Mouse (Mus musculus): ENCODE results near the gene Snd1.
"Not testable (repeated sequence)": the region's sequence is repeated elsewhere in the genome, so short reads cannot be mapped to it uniquely, and the experiment has no call there.

The Snd1 gene

DNA sequence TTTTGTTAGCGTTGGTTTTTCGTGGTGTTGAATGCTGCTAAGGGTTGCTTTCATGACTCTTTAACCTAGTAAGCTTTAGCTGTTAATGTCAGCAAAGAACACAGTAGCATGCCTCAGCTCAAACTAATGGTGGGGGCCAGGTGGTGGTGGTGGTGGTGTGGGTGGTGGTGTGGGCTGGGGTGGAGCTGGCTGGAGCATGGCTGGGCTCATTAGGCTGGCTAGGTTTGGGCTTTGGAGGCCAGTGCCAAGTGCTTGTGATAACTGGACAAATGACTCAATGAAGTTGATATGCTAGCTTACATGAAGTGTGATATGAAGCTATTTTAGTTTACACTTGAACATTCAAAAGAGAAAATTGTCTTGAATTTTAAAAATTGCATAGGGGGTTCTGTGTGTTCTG, 11.1 kb downstream of the Snd1 start:
- DNase-seq (ENCODE audit: low read depth, low spot score) = no peak

DNA sequence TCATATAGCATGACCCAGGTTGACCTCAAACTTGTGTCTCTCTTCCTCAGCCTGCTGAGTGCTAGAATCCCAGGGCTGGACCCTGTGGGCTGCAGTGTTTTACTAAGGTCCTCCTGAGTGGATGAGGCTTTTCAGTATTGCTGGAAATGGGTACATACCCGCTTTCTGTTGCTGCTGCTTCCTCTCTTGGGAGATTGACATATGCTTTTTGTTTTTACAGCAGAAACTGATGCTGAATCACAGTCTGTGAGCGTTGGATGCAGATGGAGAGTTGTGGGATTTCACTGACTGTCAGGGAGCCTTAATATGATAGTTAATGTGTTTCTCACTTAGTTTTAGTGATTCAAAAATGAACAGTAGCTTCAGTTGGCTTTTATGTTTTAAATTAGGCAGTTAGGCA, 11.5 kb downstream of the Snd1 start:
- DNase-seq (ENCODE audit: low read depth, low spot score) = peak; percentile 43

DNA sequence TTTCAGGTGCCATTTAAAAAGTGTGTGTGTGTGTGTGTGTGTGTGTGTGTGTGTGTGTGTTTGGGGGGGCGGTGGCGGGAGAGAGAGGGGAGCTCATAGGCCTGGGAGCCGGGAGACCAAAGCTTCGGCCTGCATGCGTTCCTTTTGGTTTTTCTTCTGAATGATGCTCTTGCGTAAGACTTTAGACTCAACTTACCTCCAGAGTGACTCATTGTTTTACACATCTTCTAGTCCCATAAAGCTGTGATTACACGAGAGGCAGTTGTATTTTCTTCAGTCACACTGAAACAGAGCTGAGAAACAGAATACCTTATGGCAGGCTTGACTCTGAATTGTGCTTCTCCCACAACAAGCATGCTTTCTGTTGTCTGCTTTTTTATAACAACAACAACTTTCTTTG, 12.0 kb downstream of the Snd1 start:
- no peak for DNase-seq (ENCODE audit: low read depth, low spot score)

DNA sequence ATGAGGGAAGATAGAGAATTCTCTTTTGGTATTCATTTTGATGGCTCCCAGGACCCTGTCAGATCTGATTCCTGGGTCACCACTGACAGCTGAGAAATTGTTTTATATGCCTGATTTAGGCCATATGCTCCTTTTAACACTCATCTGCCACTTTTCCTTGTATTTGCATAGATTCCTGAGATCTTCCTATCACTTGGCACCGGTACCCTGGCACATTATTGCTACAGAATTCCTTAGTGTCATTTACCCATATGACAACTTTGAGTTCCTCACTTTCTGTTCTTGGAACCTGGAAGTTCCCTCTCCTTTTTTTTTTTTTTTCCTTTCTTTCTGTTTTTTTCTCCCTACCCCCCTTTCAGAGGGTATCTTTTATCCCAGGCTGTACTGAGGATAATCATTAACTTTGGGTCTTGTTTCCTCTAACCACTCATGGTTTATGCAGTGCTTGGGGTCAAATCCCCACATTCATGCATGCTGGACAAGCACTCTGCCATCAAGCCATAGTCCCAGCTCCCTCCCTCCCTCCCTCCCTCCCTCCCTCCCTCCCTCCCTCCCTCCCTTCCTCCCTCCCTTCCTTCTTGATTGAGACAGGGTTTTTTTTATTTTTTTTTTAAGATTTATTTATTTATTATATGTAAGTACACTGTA, 13.4 kb downstream of the Snd1 start:
- DNase-seq (ENCODE audit: low read depth, low spot score) = no peak

DNA sequence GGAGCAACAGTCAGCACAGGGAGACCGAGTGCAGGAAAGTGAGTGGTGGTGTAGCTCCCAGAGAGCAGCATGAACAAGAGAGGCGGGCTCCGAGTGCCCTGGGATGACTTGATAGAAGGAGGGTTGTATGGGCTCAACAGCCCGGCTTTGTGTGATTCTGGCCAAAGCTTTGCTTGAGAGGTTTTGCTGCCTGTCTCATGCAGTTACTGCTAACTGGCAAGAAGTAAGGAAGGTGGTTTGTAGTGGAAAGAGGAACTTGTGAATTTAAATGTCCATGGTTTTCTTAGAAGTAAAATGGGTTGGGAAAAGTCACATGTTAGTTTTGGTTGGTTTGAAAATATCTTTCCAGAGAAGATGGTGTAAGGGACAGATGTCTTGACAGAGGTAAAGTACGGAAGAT, 15.7 kb downstream of the Snd1 start:
- DNase-seq (ENCODE audit: low read depth, low spot score) = no peak

DNA sequence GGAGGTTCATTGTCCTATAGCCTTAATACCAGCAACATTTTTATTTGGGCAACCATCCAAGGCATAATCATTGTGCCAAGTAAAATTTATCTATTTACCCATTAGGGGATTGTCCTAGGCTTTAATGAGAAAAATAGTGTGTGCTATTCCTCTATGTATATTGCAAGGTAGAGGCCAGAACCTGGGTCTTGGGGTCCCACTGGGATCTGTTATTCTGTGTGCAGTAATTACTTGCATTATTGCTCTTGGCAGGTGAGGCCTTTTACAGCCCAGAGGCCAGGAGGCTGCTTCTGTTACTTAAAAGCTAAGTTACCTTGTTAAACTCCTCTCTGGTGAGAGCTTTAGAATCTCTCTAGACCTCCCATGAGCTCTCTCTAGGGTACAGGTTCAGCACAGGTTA, 16.3 kb downstream of the Snd1 start:
- DNase-seq (ENCODE audit: low read depth, low spot score) = no peak

DNA sequence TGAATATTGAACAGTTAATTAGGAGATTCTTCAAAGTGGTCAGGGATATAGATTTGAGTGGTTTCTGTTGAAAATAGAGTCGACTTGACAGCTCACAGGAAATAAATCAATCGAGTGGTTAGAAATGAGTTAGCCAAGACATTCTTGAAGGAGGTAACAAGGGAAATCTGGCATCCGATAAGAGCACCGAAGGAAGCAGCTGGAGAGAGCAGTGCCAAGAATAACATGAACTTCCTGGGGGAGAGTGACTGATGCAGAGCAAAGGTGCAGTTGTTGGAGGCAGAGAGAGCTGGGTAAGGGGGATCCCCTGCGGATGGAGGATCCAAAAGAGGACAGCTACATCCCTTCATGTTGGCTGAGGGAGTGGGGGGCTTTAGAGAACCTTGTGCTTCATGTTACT, 22.9 kb downstream of the Snd1 start:
- DNase-seq (ENCODE audit: low read depth, low spot score) = no peak

DNA sequence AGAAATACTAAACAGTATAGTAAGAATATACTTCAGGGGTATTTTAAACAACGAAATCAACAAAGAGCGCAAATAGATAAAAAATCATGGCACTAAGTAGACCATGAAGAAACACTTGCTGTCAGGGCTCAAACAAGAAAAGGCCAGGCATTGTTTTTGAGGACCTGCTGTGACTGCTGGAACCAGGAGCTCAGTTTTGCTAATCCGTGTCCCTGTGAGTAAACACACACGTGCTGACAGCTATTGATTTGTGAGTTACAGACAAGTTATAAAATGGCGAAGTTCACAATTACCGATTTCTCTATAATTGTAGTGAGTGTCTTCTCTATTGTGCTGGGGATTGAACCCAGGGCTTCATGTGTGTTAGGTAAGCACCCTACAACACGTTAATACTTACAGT, 27.6 kb downstream of the Snd1 start:
- no peak for DNase-seq (ENCODE audit: low read depth, low spot score)

DNA sequence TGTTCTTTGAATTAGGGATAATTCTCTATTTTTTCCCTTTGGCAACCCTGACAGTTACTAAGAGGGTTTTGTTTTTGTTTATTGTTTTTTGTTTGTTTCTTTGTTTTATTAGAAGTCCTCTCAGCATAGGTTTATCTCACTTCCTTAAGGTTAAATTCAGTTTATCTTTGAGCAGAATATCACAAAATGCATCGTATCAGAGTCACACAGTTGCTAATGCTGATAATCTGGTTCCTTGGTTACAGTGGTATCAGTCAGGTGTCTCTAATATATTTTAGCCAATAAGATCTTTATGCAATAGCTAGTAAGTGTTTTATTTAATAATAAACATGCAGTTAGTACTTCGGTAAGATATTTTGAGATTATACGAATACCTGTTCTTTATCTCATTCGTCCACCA, 28.2 kb downstream of the Snd1 start:
- DNase-seq (ENCODE audit: low read depth, low spot score) = no peak

DNA sequence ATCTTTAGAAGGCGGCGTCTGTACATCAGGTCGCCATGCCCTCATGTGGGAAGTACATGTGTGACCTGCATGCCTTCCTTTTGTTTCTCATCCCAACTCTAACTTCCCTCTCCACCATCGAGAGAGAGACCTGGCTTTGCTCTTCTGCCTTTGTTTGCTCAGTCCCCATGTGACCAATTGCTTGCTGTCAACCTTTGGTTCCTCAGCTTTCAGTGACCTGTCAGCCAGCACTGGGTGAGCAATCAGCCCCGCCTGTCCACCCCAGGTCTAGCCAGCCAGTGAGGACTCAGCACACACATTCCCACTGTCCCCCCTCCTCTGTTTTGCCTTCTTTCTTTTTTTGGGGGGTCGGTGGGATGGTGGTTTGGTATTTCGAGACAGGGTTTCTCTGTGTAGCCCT, 29.7 kb downstream of the Snd1 start:
- no peak for DNase-seq (ENCODE audit: low read depth, low spot score)

DNA sequence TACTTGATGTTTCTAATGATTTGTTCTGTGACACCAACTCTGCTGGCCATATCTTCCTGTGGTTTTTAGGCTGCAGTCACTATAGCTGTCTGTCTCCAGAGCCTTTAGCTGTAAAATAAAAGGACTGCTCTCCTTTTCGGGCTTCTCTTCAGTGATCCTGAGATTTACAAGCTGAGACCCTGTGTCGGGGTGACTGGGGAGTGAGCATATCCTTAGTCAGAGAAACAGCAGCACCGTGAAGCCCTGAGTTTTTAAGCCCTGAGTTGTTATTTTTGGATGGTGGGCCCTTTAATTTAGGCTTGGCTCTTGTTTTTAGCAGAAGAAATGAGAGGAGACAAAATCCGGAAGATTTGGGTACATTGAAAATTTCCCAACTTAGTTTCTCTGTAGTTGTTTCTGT, 32.8 kb downstream of the Snd1 start:
- DNase-seq (ENCODE audit: low read depth, low spot score) = no peak

DNA sequence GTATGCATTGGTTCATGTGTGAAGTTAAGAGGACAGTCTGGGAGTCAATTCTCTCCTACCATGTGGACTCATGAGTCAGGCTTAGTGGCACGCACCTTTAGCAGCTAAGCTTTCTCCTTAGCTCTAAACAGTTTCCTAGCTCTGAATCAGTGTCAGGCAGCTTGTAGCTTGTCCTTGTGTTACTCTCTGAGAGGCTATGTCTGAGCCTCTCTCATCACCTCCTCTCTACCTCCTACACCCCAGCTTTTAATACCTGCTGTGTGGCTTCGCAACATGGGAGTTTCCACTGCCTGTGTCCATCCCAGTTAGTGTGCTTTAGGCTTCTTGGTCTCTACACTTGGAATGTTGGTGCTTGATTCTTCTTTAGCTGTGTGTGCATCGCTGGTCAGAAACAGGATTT, 39.3 kb downstream of the Snd1 start:
- DNase-seq (ENCODE audit: low read depth, low spot score) = no peak

DNA sequence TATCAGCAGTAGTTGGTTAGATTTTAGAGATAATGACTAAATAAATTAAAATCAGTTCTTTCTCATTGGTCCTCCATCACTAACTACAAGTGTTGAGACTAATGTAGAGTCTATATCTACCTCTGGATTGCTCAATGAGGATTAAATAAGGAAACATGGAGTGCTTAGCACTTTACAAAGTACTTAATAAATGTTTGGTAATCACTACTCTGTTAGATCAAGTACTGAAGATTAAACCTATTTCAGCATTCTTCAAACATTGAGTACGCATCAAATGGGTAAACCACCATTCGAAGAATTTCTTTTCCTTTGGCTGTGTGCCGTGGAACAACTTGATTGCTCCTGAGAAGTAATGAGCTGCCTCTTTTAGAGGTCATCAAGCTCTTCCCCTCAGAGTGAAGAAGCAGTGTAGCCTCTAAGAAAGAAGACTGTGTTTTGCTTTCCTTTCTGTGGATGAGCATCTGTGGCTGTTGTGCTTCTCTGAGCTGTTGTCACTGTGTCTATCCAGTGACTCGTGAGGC, 40.0 kb downstream of the Snd1 start:
- DNase-seq (ENCODE audit: low read depth, low spot score) = no peak

DNA sequence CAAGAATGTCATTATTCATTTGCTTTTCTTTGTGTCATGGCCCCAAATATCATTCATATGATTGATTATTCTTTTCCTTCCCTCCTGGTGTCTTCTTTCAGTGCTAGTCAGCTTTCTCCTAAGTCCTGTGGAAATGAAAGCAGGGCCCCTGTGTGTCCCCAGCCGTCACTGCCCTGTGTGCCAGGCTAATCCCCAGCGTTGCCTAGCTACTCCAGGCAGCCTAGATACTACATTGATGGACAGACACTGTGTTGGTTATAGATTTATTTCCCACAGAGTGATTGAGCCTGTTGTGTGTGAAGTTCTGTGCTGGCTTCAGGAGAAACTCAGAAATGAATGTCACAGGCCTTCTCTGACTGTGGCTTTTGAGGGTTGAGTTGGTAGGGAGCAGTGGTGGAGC, 41.7 kb downstream of the Snd1 start:
- DNase-seq (ENCODE audit: low read depth, low spot score) = no peak

DNA sequence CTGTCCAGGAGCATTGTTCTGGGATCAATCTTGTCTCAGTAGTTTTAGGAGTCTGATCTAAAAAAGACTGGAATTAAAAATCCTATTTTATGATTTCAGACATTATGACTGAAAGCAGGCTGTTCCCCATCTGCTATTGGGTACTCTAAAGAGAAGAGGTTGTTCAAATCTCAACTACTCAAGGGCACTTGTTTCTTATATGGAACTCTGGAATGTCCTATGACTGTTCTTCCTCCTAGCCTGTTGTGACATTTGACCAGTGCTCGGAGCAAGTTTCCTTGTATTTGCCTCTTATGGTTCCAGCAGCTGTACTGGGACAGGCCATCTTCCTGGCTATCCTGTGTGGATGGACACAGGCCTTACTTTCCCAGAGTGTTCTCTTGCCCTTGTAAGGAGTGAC, 42.1 kb downstream of the Snd1 start:
- no peak for DNase-seq (ENCODE audit: low read depth, low spot score)

DNA sequence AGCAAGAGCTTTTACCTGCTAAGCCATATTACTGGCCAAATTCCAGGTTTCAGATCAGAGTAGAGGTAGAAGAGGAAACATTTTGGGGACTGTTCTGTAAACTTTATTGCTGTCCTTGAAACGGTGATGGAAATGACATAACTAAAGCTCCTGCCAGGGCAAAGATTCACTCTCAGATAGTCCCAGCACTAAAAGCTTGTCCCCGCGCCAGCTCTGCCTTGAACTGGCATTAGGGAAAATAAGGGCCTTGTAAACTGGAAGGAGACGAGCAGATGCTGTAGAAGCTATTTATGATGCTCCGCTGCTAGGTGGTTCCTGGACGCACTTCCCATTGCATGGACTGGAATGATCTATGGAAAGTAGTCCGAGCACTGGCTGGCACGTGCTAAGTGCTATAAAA, 44.5 kb downstream of the Snd1 start:
- no peak for DNase-seq (ENCODE audit: low read depth, low spot score)

DNA sequence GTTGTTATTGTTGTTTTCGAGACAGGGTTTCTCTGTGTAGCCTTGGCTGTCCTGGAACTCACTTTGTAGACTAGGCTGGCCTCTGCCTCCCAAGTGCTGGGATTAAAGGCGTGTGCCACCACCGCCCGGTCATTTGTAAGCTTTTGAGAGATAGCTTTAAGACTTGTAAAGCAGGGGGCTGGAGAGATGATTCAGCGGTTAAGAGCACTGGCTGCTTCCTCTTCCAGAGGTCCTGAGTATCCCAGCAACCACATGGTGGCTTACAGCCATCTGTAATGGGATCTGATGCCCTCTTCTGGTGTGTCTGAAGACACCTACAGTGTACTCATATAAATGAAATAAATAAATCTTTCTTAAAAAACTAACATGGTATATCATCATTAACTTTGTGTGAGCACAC, 45.8 kb downstream of the Snd1 start:
- DNase-seq (ENCODE audit: low read depth, low spot score) = not testable (repeated sequence)

DNA sequence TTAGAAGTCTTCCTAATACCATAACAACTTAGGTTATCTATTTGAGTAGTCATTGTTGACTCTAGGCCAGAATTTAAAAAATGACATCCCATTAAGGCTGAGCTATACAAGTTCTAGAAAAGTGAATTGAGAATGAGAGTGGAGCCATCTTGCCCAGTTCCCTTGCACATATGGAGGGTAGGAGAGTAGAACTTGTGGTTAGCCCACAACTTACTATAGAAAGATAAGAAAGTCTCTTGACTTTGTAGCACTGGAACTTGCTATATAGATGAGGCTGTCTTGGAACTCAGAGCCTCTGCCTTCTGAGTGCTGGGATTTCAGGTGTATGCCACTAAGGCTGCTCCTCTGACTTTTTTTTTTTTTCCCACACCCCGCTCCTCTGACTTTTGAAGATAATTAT, 46.5 kb downstream of the Snd1 start:
- no peak for DNase-seq (ENCODE audit: low read depth, low spot score)

DNA sequence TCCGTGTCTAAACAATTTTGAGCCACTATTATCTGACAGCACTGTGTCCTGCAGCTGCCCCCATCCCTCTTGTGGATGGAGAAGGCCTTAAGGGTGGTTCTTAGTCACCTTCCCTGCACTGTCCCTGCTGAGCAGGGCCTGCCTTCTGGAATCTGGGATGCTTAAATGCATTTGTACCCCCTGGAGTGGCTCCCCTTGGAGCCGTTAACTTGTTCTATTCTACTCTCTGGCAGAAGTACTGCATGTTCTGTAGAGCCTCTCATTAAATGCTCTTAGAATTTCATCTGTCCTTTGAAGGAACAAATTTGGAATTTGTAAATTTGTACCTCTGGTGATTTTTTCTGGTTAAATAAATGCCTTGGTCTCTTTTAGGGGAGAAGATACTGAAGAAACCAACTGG, 50.6 kb downstream of the Snd1 start:
- DNase-seq (ENCODE audit: low read depth, low spot score) = no peak

DNA sequence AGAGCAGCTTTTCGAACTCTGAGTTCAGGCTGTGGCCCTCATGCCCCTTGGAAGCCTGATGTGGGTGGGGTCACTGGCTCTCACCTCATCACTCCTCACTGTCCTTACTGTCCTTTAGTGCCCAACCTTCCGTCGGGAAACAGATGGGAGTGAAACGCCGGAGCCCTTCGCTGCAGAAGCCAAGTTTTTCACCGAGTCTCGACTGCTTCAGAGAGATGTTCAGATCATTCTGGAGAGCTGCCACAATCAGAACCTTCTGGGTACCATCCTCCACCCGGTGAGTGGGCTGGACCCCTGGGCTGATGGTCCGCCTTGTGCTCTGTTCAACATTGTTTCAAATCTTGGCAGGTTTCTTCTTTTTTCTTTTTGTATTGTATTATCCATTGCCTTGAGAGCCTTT, 52.5 kb downstream of the Snd1 start:
- DNase-seq (ENCODE audit: low read depth, low spot score) = no peak

DNA sequence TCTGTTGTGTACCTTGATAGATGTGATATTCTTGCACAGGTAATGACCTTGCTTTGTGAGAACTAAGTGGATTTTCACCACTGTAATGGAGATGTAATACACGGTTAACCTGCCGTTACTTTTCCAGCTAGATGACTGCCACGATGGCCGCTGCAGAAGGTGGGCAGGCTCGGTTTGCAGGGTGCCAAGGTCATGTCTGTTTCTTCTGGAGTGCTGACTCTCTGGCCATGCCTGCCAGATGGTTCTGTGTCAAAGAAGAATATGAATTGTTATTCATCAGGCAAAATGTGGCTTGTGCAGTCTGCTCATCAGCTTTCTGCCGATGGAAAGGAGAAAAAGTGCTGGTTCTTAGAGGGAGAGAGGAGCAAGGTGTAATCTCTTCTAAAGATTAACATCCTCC, 53.3 kb downstream of the Snd1 start:
- DNase-seq (ENCODE audit: low read depth, low spot score) = no peak

DNA sequence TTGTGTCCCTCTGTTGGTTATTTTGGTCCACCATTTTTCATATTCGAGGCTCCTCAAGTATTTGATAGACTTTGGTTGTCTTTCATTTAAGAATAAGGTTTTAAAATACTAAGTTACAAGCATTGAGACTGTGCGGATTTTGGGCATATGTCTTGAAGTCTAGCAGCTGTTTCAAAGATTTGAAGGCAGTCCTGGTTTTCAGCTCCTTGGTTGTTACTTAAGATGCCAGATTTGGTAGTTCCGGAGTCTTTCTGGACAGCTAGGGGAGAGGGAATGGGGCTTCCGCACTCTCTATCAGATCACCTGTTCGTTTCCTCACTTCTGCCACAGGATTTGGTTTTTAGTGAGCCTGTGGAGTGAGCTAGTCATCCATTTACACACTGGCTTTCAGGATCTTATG, 61.5 kb downstream of the Snd1 start:
- DNase-seq (ENCODE audit: low read depth, low spot score) = no peak

DNA sequence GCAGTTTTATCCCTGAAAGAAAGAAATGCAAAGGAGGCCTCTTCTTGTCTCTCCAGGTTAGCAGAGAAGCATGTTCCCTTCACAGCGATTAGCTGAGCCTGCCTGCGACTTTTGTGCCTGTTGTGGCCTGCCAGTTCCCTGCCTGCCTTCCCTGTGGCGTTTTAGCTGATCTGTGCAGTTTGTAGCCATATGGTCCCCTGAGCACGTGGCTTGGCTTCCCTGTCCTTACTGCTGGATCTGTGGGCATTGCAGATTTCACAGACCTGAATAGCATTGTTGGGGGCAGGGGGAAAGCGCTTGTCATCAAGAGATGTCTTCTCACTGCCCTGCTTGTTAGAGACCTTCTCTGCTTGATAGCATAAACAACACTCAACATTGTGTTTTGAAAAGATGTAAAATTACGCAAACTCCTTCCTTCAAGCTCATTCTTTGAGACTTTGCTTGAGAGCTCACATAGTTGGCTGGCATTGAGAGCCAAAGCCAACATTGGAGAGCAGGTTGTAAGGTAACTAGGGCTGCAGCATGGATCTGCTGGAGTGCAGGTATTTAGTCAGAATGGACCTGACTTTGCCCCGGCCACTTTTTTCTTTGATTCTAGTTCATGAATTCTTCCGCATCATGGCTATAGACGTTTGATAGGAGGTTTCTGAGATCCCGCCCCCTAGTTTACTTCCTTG, 63.0 kb downstream of the Snd1 start:
- no peak for DNase-seq (ENCODE audit: low read depth, low spot score)

DNA sequence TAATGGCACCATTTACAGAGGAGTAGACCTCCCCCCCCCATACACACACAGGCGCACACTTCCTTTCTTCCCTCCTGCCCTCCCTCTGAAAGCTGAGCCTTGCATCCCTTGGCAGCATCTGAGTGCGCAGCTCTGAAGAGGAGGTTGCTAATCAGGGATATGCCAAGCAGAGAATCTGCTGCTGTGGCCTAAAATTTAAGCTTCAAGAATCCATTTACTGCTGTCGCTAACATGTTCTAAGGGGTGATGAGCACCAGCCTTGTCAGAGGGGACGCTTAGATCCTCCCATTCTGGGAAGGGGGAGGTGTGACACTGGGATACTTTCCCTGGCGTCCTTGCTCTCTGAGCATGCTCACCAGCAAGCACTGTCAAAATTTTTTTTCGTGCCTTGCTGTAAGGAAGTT, 67.4 kb downstream of the Snd1 start:
- no peak for DNase-seq (ENCODE audit: low read depth, low spot score)
